Mouse (Mus musculus) MEL (cell line): Measurements from ENCODE around the gene Med12l. TPM values are rescaled to one million over a fixed set of nuclear protein-coding genes. Genes with fewer than 3 reads are reported as not detected.

Source experiments
- DNase-seq: peaks from one replicate; pipeline ENCODE4 v3.0.0; 2011; ENCODE audit warnings: low read depth, low spot score
- H3K27ac ChIP-seq: 2 replicates; pipeline ENCODE4 v1.5.1; 2012; ENCODE audit warnings: low read depth, mild to moderate bottlenecking, control low read depth, low read length, moderate library complexity; ENCODE audit not compliant: control insufficient read depth
- H3K27me3 ChIP-seq, 2 experiments: fragments of 150-350 bp in 1 of 2; sonication (generic) in 1 of 2; 2 replicates each; pipeline ENCODE4 v1.6.1; 2012; ENCODE audit warnings: low read length in 2 of 2, mild to moderate bottlenecking in 2 of 2, improper control_type of control experiment in 1 of 2, moderate library complexity in 1 of 2; ENCODE audit not compliant: insufficient read depth in 2 of 2, control insufficient read depth in 1 of 2
- H3K36me3 ChIP-seq, 2 experiments: 2 replicates each; pipeline ENCODE4 v1.6.1; 2012 to 2014; ENCODE audit warnings: low read length in 2 of 2, improper control_type of control experiment in 1 of 2, inconsistent platforms in 1 of 2, mild to moderate bottlenecking in 1 of 2; ENCODE audit not compliant: insufficient read depth in 2 of 2, control insufficient read depth in 1 of 2
- H3K4me1 ChIP-seq, 2 experiments: fragments of 150-350 bp in 1 of 2; sonication (generic) in 1 of 2; 2 replicates each; pipeline ENCODE4 v1.6.1; 2012; ENCODE audit warnings: low read length in 2 of 2, improper control_type of control experiment in 1 of 2, mild to moderate bottlenecking in 1 of 2; ENCODE audit not compliant: insufficient read depth in 2 of 2, control insufficient read depth in 1 of 2
- H3K4me3 ChIP-seq, 2 experiments: fragments of 150-350 bp in 1 of 2; sonication (generic) in 1 of 2; 2 replicates each; pipeline ENCODE4 v1.5.1; 2012; ENCODE audit warnings: low read depth in 2 of 2, low read length in 2 of 2, mild to moderate bottlenecking in 2 of 2, moderate library complexity in 2 of 2, control low read depth in 1 of 2, improper control_type of control experiment in 1 of 2; ENCODE audit not compliant: control insufficient read depth in 1 of 2, insufficient read depth in 1 of 2
- H3K79me2 ChIP-seq: 2 replicates; pipeline ENCODE4 v1.6.1; 2012; ENCODE audit warnings: mild to moderate bottlenecking, low read length, moderate library complexity; ENCODE audit not compliant: control insufficient read depth, poor library complexity, insufficient read depth
- H3K9ac ChIP-seq: 2 replicates; pipeline ENCODE4 v1.6.1; 2012; ENCODE audit warnings: low read depth, mild to moderate bottlenecking, control low read depth, low read length, moderate library complexity; ENCODE audit not compliant: control insufficient read depth, poor library complexity, severe bottlenecking
- H3K9me3 ChIP-seq: fragments of 150-350 bp; sonication (generic); replicated peaks from 2 replicates; pipeline ENCODE4 v1.6.1; 2012; ENCODE audit warnings: mild to moderate bottlenecking, low read length, improper control_type of control experiment, moderate library complexity; ENCODE audit not compliant: insufficient read depth
- BHLHE40 ChIP-seq: IDR thresholded peaks from 2 replicates; pipeline ENCODE4 v1.6.1; 2012; ENCODE audit warnings: low read depth, mild to moderate bottlenecking, inconsistent platforms, low read length, improper control_type of control experiment, borderline replicate concordance
- CHD1 ChIP-seq: IDR thresholded peaks from 2 replicates; pipeline ENCODE4 v1.6.1; 2012; ENCODE audit warnings: low read depth, mild to moderate bottlenecking, inconsistent platforms, low read length, improper control_type of control experiment
- CHD2 ChIP-seq: IDR thresholded peaks from 2 replicates; pipeline ENCODE4 v1.6.1; 2011; ENCODE audit warnings: low read length, improper control_type of control experiment
- E2F4 ChIP-seq: IDR thresholded peaks from 2 replicates; pipeline ENCODE4 v1.6.1; 2011; ENCODE audit warnings: low read depth, low read length, improper control_type of control experiment, borderline replicate concordance
- EP300 ChIP-seq, 2 experiments: IDR thresholded peaks; 2 replicates each; pipeline ENCODE4 v1.6.1; 2011; ENCODE audit warnings: improper control_type of control experiment in 2 of 2, low read length in 2 of 2, low read depth in 1 of 2, mild to moderate bottlenecking in 1 of 2
- GABPA ChIP-seq: IDR thresholded peaks from 2 replicates; pipeline ENCODE4 v1.6.1; 2012; ENCODE audit warnings: low read depth, mild to moderate bottlenecking, inconsistent platforms, low read length, improper control_type of control experiment, moderate library complexity
- HCFC1 ChIP-seq: IDR thresholded peaks from 2 replicates; pipeline ENCODE4 v1.6.1; 2012; ENCODE audit warnings: low read depth, mild to moderate bottlenecking, inconsistent platforms, low read length, improper control_type of control experiment, moderate library complexity
- JUND ChIP-seq: IDR thresholded peaks from 2 replicates; pipeline ENCODE4 v1.6.1; 2011; ENCODE audit warnings: low read depth, mild to moderate bottlenecking, improper control_type of control experiment, low read length
- MAFK ChIP-seq: IDR thresholded peaks from 2 replicates; pipeline ENCODE4 v1.6.1; 2011; ENCODE audit warnings: low read depth, mild to moderate bottlenecking, low read length, improper control_type of control experiment, borderline replicate concordance
- MAX ChIP-seq: IDR thresholded peaks from 2 replicates; pipeline ENCODE4 v1.6.1; 2011; ENCODE audit warnings: low read length, improper control_type of control experiment
- MYC ChIP-seq: IDR thresholded peaks from 2 replicates; pipeline ENCODE4 v1.6.1; 2011; ENCODE audit warnings: low read depth, mild to moderate bottlenecking, low read length, improper control_type of control experiment, moderate library complexity
- NELFE ChIP-seq: IDR thresholded peaks from 2 replicates; pipeline ENCODE4 v1.6.1; 2011; ENCODE audit warnings: low read depth, low read length, improper control_type of control experiment
- POLR2AphosphoS5 ChIP-seq: IDR thresholded peaks from 2 replicates; pipeline ENCODE4 v1.6.1; 2012; ENCODE audit warnings: low read depth, borderline replicate concordance, mild to moderate bottlenecking, inconsistent platforms, low read length, moderate library complexity, mixed read lengths
- RCOR1 ChIP-seq: IDR thresholded peaks from 2 replicates; pipeline ENCODE4 v1.6.1; 2012; ENCODE audit warnings: low read depth, mild to moderate bottlenecking, inconsistent platforms, low read length, improper control_type of control experiment
- SIN3A ChIP-seq: IDR thresholded peaks from 2 replicates; pipeline ENCODE4 v1.6.1; 2012; ENCODE audit warnings: low read length, improper control_type of control experiment, inconsistent platforms
- TBP ChIP-seq: IDR thresholded peaks from 2 replicates; pipeline ENCODE4 v1.8.0; 2011; ENCODE audit warnings: low read depth, low read length, improper control_type of control experiment
- TCF12 ChIP-seq: IDR thresholded peaks from 2 replicates; pipeline ENCODE4 v1.6.1; 2014; ENCODE audit warnings: low read depth, mild to moderate bottlenecking, inconsistent platforms, low read length, improper control_type of control experiment, moderate library complexity
- UBTF ChIP-seq: IDR thresholded peaks from 2 replicates; pipeline ENCODE4 v1.6.1; 2012; ENCODE audit warnings: low read depth, mild to moderate bottlenecking, inconsistent platforms, low read length, improper control_type of control experiment, moderate library complexity, borderline replicate concordance; ENCODE audit not compliant: insufficient read depth
- USF1 ChIP-seq: IDR thresholded peaks from 2 replicates; pipeline ENCODE4 v1.6.1; 2014; ENCODE audit warnings: low read depth, mild to moderate bottlenecking, inconsistent platforms, low read length, improper control_type of control experiment, moderate library complexity
- ZC3H11A ChIP-seq: IDR thresholded peaks from 2 replicates; pipeline ENCODE4 v1.6.1; 2012; ENCODE audit warnings: low read depth, mild to moderate bottlenecking, inconsistent platforms, low read length, improper control_type of control experiment
- ZKSCAN1 ChIP-seq: IDR thresholded peaks from 2 replicates; pipeline ENCODE4 v1.6.1; 2012; ENCODE audit warnings: low read depth, mild to moderate bottlenecking, inconsistent platforms, low read length, improper control_type of control experiment, moderate library complexity
- ZMIZ1 ChIP-seq: IDR thresholded peaks from 2 replicates; pipeline ENCODE4 v1.6.1; 2012; ENCODE audit warnings: low read depth, mild to moderate bottlenecking, inconsistent platforms, low read length, improper control_type of control experiment, moderate library complexity
- polyA plus RNA-seq, 2 experiments: library from polyadenylated mRNA; stranded (reverse) in 1 of 2; unstranded in 1 of 2; fragments of >175 nt in 1 of 2; fragments of >200 nt in 1 of 2; gene quantifications; 2 replicates each; pipeline versions ENCODE4 v1.2.1 to v1.2.4; 2012; ENCODE audit warnings: low replicate concordance in 2 of 2, low read depth in 1 of 2; ENCODE audit not compliant: insufficient read length in 2 of 2, insufficient read depth in 1 of 2, missing spikeins in 1 of 2
- total RNA-seq: library from RNA; depleted of rRNA; stranded (reverse); fragments of 300-350 nt; gene quantifications from 2 replicates; pipeline ENCODE4 v1.2.3, GENCODE M21; 2012

Gene Med12l
- total and polyA plus RNA-seq, 3 experiments: 0.03 TPM; not detected in 2

DNA sequence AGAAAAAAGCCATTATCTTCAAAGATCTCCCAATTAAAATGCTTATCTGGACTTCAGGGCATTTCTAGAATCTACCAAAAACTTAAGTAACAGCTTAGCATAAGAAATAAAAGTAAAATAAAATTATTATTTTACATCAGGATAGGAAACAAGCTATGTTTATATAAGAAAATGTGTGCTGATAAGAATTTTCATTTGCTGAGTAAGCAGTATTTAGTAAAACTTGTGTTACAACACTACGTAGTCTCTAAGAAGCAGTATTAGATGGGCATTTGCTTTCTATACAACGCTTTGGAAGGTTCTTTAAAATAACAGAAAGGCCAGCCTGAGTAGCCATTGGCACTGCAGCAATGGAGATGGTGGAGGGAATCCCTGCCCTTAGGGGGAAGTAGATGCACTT is 257.8 kb downstream of the Med12l start:
- H3K4me1 ChIP-seq: no peaks in the 10 kb centered on the region
- H3K27ac ChIP-seq: no peak overlapping the region
- TF ChIP-seq BHLHE40 (no peak), ZC3H11A (no peak), USF1 (no peak), CHD1 (no peak), SIN3A (no peak), RCOR1 (no peak), JUND (no peak), MAX (no peak)
- no peaks in the 10 kb centered on the region for H3K79me2 ChIP-seq
- no peaks in the 10 kb centered on the region for H3K36me3 ChIP-seq
- peaks cover 0 to 2% of the 10 kb centered on the region in 2 experiments; a peak in 1 of 4 replicates for H3K27me3 ChIP-seq
- no peak for DNase-seq
- no peak overlapping the region for H3K9ac ChIP-seq
- no peak overlapping the region for H3K4me3 ChIP-seq
- H3K9me3 ChIP-seq: no peaks in the 10 kb centered on the region

GRCm38 (mm10) chr3:59263988-59264387 is 258.4 kb downstream of the Med12l start:
- Histone ChIP-seq H3K4me3 (no peak overlapping the region), H3K9ac (no peak overlapping the region), H3K4me1 (no peaks in the 10 kb centered on the region), H3K79me2 (no peaks in the 10 kb centered on the region), H3K9me3 (no peaks in the 10 kb centered on the region), H3K36me3 (no peaks in the 10 kb centered on the region), H3K27me3 (peaks cover 0 to 2% of the 10 kb centered on the region in 2 experiments; a peak in 1 of 4 replicates), H3K27ac (no peak overlapping the region)
- TF ChIP-seq SIN3A: no peak
- no peak for TF ChIP-seq TCF12
- TF ChIP-seq TBP: no peak
- no peak for TF ChIP-seq ZC3H11A
- no peak for TF ChIP-seq USF1
- TF ChIP-seq EP300 (IDR thresholded peaks at IDR 0.05; ENCODE audit: low read depth in 1 of 2, low read length in 2 of 2): no peak
- TF ChIP-seq UBTF: no peak
- no peak for TF ChIP-seq GABPA
- TF ChIP-seq MAX: no peak
- no peak for TF ChIP-seq RCOR1
- TF ChIP-seq ZMIZ1: no peak
- TF ChIP-seq ZKSCAN1: no peak
- no peak for TF ChIP-seq MYC
- TF ChIP-seq MAFK: no peak
- TF ChIP-seq POLR2AphosphoS5: no peak
- TF ChIP-seq HCFC1: no peak
- no peak for TF ChIP-seq CHD2
- TF ChIP-seq NELFE: no peak
- no peak for TF ChIP-seq E2F4
- no peak for DNase-seq
